Mouse (Mus musculus) neural tube, embryonic 11.5 days (tissue): ENCODE measurements around the gene Atad5. TPM values are rescaled to one million over a fixed set of nuclear protein-coding genes. Genes with fewer than 3 reads are reported as not detected.
"Not testable (repeated sequence)": the region's sequence is repeated elsewhere in the genome, so short reads cannot be mapped to it uniquely, and the experiment has no call there.

Experiments
- ATAC-seq: fragments of 200-750 bp; cut with Nextera tagmentation; 2 replicates; pipeline ENCODE4 v1.8.0; 2017; ENCODE audit warnings: moderate number of reproducible peaks, mild to moderate bottlenecking, moderate TSS enrichment, moderate library complexity; ENCODE audit not compliant: insufficient read depth, low FRiP score, low TSS enrichment
- DNase-seq: peaks from one replicate; pipeline ENCODE4 v3.0.0-alpha.2; 2015; ENCODE audit warnings: low spot score
- H3K27ac ChIP-seq: fragments of 300-500 bp; sonication (generic); 2 replicates; pipeline ENCODE4 v1.5.1; 2014; ENCODE audit warnings: low read depth, mild to moderate bottlenecking, low read length
- H3K27me3 ChIP-seq: fragments of 300-500 bp; sonication (generic); 2 replicates; pipeline ENCODE4 v1.6.1; 2014; ENCODE audit warnings: mild to moderate bottlenecking, low read length, mixed read lengths; ENCODE audit not compliant: control insufficient read depth, insufficient read depth
- H3K36me3 ChIP-seq: fragments of 300-500 bp; sonication (generic); 2 replicates; pipeline ENCODE4 v1.6.1; 2014; ENCODE audit warnings: mild to moderate bottlenecking, low read length, moderate library complexity, mixed read lengths; ENCODE audit not compliant: control insufficient read depth, insufficient read depth
- H3K4me1 ChIP-seq: fragments of 300-500 bp; sonication (generic); 2 replicates; pipeline ENCODE4 v1.6.1; 2014; ENCODE audit warnings: low read length, mixed read lengths; ENCODE audit not compliant: control insufficient read depth, insufficient read depth
- H3K4me2 ChIP-seq: fragments of 300-500 bp; sonication (generic); 2 replicates; pipeline ENCODE4 v1.6.1; 2014; ENCODE audit warnings: low read depth, mild to moderate bottlenecking, moderate library complexity
- H3K4me3 ChIP-seq: fragments of 300-500 bp; sonication (generic); 2 replicates; pipeline ENCODE4 v1.5.1; 2014; ENCODE audit warnings: low read depth, low read length
- H3K9ac ChIP-seq: fragments of 300-500 bp; sonication (generic); 2 replicates; pipeline ENCODE4 v1.6.1; 2014; ENCODE audit warnings: mild to moderate bottlenecking, low read length
- H3K9me3 ChIP-seq: fragments of 300-500 bp; sonication (generic); 2 replicates; pipeline ENCODE4 v1.6.1; 2016; ENCODE audit warnings: low read length; ENCODE audit not compliant: control insufficient read depth
- whole genome bisulfite sequencing: fragments of 180-500 bp; shearing (Covaris S2); extraction: QIAGEN DNeasy Blood & Tissue Kit; methylation state at CpG from one replicate; pipeline ENCODE4 v1.1.7; 2014; 5-methylcytosine and 5-hydroxymethylcytosine counted together
- polyA plus RNA-seq: library from polyadenylated mRNA; unstranded; fragments of >200 nt; fragmentation: Nextera tagmentation; extraction: Ambion mirVana; gene quantifications from 2 replicates; pipeline ENCODE4 v1.2.1, GENCODE M21; 2014

The Atad5 gene
- polyA plus RNA-seq, 1 experiment from 2014 or later, result 15.6 TPM

DNA sequence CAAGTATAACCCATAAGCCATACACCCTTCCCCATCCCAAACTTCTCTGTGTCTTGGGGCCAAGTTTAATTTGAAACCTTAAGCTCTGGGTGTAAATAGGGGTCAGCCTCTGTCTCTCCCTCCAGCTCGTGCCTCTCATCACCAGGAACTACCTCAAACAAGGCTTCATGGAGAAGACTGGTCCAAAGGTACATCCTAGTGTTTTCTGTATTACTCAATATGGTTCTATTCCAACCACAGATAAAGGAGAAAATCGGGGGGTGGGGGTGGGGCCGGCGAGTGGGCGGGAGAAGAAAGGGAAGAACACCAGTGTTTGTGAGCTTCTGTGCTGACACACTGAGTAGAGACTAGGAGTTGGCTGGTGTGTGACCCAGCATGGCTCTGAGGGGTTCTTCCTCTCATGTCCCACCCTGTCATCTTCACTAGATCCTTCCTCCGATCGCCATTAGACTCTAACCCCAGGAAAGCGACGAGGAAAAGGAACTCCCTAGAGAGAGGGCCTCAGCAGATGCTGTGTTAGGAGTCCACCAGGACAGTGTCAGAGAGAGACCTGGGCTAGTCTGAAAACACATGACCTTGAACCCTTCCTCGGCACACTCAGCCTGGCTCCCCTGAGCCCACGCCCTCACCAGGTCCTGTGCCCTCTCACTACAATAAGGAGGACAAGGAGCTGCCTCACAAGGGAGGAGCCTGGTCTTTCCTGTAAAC, 84.9 kb downstream of the Atad5 start:
- no peaks in the 10 kb centered on the region for H3K9me3 ChIP-seq
- H3K4me2 ChIP-seq, result no peak overlapping the region
- DNase-seq (no peak), ATAC-seq (no peak)
- no peaks in the 10 kb centered on the region for H3K36me3 ChIP-seq
- no peak overlapping the region for H3K9ac ChIP-seq
- 79% methylated on average over 11 of the region's 11 CpGs for WGBS
- no peaks in the 10 kb centered on the region for H3K27me3 ChIP-seq
- no peaks in the 10 kb centered on the region for H3K4me1 ChIP-seq
- no peak overlapping the region for H3K27ac ChIP-seq
- H3K4me3 ChIP-seq, result no peak overlapping the region

DNA sequence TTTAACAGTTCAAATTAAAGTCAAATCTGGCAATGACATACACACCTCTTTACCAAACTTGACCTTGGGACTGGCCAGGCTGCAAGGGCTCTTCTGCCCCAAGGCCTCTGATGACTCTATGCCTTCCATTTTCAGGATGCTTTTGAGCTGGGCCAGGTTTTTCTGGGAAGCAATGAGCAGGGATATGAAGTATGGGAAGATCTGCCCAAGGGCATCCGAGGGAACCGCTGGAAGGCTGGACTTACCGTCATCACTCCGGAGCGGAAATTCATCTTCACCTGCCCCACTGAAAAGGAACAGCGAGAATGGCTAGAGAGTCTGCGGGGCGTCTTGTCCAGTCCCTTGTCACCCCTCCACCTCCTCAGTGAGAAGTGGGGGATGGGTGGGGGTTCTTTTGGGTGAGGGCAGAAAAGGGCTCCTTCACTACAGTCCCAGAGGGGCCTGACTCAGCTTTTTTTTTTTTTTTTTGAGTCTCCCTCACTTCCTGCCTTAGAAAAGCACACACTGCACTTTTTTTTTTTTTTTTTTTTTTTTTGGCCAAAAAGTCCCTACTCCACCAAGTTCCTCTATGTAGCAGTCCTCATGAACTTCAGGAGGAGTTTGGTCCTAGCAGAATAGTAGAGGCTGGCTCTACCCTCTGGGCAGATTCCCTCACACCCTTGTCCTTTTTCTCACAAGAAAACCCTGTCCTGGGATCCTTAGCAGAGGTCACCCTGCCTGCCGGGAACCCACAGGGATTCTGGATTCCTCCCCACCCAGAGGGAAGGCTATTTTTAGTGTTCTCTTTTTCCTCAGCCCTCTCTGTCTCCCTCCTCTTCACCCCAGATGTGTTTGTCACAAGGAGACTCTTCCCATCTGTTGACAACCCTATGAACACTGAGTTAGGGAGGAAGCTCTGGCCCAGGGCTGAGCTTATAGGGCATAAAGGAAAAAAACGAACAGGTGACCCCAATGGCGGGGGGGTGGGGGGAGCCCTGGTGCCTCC, 88.0 kb downstream of the Atad5 start:
- Histone ChIP-seq H3K4me2 (no peak overlapping the region), H3K9me3 (no peaks in the 10 kb centered on the region), H3K4me3 (no peak overlapping the region), H3K27ac (no peak overlapping the region), H3K27me3 (no peaks in the 10 kb centered on the region), H3K4me1 (no peaks in the 10 kb centered on the region), H3K36me3 (no peaks in the 10 kb centered on the region), H3K9ac (no peak overlapping the region)
- ATAC-seq, result no peak
- 74% methylated on average over 11 of the region's 11 CpGs for WGBS
- no peak for DNase-seq

DNA sequence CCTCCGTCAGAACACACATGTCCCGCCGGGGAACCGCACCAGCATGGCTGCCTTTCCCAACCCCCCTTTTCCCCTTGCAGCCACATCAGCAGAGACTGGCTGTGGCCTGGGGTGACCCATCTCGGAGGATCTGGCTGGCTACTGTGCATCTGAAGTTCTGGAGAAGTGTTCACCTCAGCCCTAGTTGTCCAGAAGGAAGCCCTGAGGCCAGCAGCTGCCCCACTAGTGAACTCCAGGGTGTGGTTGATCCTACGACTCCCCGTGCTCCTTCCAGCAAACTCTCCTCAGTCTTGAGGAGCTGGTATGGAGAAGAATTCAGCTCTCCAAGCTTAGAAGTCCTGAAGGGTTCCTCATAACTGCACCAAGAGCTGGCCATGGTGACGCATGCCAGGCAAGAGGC, 89.1 kb downstream of the Atad5 start:
- Histone ChIP-seq H3K27ac (no peak overlapping the region), H3K4me2 (no peak overlapping the region), H3K4me1 (no peaks in the 10 kb centered on the region), H3K36me3 (no peaks in the 10 kb centered on the region), H3K9ac (no peak overlapping the region), H3K9me3 (no peaks in the 10 kb centered on the region), H3K27me3 (no peaks in the 10 kb centered on the region), H3K4me3 (no peak overlapping the region)
- DNase-seq, result no peak
- 85% methylated on average over 8 of the region's 8 CpGs for WGBS
- no peak for ATAC-seq

DNA sequence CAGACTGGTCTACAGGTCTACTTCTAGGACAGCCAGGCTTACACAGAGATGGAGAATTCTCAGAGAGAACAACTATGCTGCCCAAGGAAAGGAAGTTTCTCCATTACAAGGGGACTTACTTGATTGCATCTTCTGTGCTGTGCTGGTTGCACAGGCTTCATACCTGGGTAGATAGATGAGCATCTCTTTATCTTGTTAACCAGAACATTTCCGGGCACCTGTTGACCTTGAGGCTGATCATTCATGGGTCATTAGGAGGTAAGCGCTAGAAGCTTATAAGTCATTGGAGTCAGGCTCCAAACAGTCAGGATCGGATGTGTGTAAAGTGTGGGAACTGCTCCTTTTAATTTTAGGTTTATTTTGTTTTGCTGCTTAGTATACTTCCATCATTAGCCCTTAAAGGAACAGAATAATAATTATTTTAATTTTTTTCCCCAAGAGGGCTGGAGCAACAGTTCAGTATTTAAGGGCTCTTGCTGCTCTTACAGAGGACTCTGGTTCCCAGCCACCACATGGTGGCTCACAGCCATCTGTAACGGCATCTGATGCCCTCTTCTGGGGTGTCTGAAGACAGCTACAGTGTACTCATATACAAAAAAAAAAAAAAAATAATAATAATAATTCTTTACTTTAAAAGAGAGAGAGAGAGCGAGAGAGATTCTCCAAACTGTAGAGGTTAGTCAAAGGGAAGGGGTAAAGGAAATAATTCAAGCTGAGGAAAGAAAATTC, 92.0 kb downstream of the Atad5 start:
- Histone ChIP-seq H3K27ac (no peak overlapping the region), H3K27me3 (no peaks in the 10 kb centered on the region), H3K36me3 (no peaks in the 10 kb centered on the region), H3K4me1 (no peaks in the 10 kb centered on the region), H3K9ac (no peak overlapping the region), H3K4me2 (no peak overlapping the region), H3K9me3 (no peaks in the 10 kb centered on the region), H3K4me3 (no peak overlapping the region)
- 76% methylated on average over 5 of the region's 5 CpGs for WGBS
- ATAC-seq (no peak), DNase-seq (no peak)

DNA sequence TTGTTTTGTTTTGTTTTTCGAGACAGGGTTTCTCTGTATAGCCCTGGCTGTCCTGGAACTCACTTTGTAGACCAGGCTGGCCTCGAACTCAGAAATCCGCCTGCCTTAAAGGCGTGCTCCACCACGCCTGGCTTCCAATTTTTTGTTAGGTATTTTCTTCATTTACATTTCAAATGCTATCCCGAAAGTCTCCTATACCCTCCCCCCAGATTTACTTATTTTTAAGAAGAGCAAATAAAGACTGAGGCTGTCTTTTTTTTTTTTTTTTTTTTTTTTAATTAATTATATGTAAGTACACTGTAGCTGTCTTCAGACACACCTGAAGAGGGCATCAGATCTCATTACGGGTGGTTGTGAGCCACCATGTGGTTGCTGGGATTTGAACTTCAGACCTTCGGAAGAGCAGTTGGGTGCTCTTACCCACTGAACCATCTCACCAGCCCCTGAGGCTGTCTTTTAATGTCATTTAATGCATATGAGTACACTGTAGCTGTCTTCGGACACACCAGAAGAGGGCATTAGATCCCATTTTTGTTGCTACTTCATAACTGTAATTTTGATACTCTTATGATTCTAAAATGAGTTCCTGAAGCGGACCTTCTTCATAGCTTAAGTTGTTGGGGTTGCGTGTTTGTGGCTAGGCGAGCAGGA, 94.0 kb downstream of the Atad5 start:
- H3K36me3 ChIP-seq, H3K27me3 ChIP-seq, H3K4me1 ChIP-seq, H3K9me3 ChIP-seq, H3K9ac ChIP-seq, ATAC-seq, DNase-seq, H3K27ac ChIP-seq: not testable (repeated sequence)
- Histone ChIP-seq H3K4me2 (peak overlapping the region; percentile 68), H3K4me3 (peak overlapping the region; percentile 50)
- WGBS, result 45% methylated on average over 12 of the region's 12 CpGs

DNA sequence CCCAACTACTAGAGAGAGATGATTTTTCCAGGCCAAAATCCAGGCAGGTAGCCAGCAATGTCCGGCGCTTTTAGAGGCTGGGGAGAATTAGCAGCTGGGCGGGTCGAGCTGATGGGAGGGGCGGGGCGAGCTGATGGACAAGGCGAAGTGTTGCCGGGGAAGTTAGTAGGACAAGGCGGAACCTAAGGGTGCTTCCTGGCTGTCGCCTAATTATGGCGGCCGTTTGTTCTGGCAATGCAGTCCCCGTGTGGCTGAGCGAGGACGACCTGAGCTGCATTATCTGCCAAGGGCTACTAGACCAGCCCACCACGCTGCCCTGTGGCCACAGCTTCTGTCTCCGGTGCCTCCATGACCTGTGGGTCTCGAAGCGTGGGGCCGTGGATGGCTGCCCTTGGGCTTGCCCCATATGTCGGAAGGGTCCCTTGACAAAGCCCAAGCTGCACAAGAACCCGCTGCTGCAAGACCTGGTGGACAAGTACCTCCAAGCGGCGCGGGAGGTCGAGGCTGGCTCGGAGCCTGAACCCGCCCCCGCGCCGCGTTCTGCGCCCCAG, 94.6 kb downstream of the Atad5 start, which contains the start of gene Rnf135:
Rnf135 (plus strand) TSS at position 147 of the 551 bp plus-strand sequence.
- H3K9me3 ChIP-seq, result no peaks in the 10 kb centered on the region
- H3K9ac ChIP-seq, result peak within 1 kb of the TSS; percentile 67
- H3K4me2 ChIP-seq, result peak within 1 kb of the TSS; percentile 68
- H3K27ac ChIP-seq, result no peak within 1 kb of the TSS
- H3K4me3 ChIP-seq, result peak within 1 kb of the TSS; percentile 50
- DNase-seq, result peak; percentile 74
- 6% methylated on average over 33 of the region's 33 CpGs for WGBS
- H3K4me1 ChIP-seq, result no peaks in the 10 kb centered on the region
- no peak for ATAC-seq
- no peaks in the 10 kb centered on the region for H3K36me3 ChIP-seq
- H3K27me3 ChIP-seq, result no peaks in the 10 kb centered on the region

DNA sequence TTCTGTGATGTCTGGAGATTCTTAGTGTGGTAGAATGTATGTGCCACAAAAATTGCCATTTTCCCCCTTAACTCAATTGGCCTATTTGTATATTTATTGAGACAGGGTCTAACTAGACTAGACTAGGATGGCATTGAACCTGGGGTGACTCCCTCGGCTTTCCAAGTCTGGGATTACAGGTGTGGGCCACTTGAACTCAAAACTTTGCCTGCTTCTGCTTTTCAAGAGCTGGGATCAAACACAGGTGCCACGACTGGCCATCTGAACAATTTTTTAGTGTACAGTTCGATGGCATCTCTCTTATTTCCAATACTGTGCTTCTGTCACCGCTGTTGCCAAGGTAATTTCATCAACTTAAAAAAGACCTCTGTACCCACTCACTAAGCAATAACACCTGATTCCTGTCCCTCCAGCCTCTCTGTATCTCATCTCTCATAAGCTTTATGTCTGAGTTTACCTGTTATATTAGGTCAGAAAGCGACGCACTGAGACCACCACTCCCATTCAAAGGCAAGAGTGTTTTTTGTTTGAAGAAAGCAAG, 95.4 kb downstream of the Atad5 start:
- H3K4me2 ChIP-seq, result no peak overlapping the region
- ATAC-seq (no peak), DNase-seq (no peak)
- no peak overlapping the region for H3K27ac ChIP-seq
- no peak overlapping the region for H3K9ac ChIP-seq
- H3K4me1 ChIP-seq, result no peaks in the 10 kb centered on the region
- H3K36me3 ChIP-seq, result no peaks in the 10 kb centered on the region
- WGBS, result 94% methylated on average over 6 of the region's 6 CpGs
- no peak overlapping the region for H3K4me3 ChIP-seq
- H3K27me3 ChIP-seq, result no peaks in the 10 kb centered on the region
- no peaks in the 10 kb centered on the region for H3K9me3 ChIP-seq
